Mouse (Mus musculus) limb, embryonic 12.5 days (tissue): ENCODE measurements around the gene Prok1. TPM values are rescaled to one million over a fixed set of nuclear protein-coding genes. Genes with fewer than 3 reads are reported as not detected.

Source experiments
- ATAC-seq: fragments of 200-750 bp; cut with Nextera tagmentation; 2 replicates; pipeline ENCODE4 v1.8.0; 2017; ENCODE audit warnings: low read depth, moderate TSS enrichment; ENCODE audit not compliant: insufficient number of reproducible peaks, insufficient read depth, low FRiP score, low TSS enrichment
- H3K27ac ChIP-seq: fragments of 300-500 bp; sonication (generic); 2 replicates; pipeline ENCODE4 v1.5.1; 2016; ENCODE audit warnings: mild to moderate bottlenecking, moderate library complexity
- H3K27me3 ChIP-seq: fragments of 300-500 bp; sonication (generic); 2 replicates; pipeline ENCODE4 v1.6.1; 2016; ENCODE audit warnings: mild to moderate bottlenecking, moderate library complexity
- H3K36me3 ChIP-seq: fragments of 300-500 bp; sonication (generic); 2 replicates; pipeline ENCODE4 v1.6.1; 2016; ENCODE audit warnings: mild to moderate bottlenecking, moderate library complexity
- H3K4me1 ChIP-seq: fragments of 300-500 bp; sonication (generic); replicated peaks from 2 replicates; pipeline ENCODE4 v1.6.1; 2016
- H3K4me2 ChIP-seq: fragments of 300-500 bp; sonication (generic); 2 replicates; pipeline ENCODE4 v1.6.1; 2016; ENCODE audit warnings: mild to moderate bottlenecking, moderate library complexity
- H3K4me3 ChIP-seq: fragments of 300-500 bp; sonication (generic); replicated peaks from 2 replicates; pipeline ENCODE4 v1.5.1; 2016; ENCODE audit warnings: mild to moderate bottlenecking
- H3K9ac ChIP-seq: fragments of 300-500 bp; sonication (generic); replicated peaks from 2 replicates; pipeline ENCODE4 v1.6.1; 2016; ENCODE audit warnings: mild to moderate bottlenecking, moderate library complexity
- H3K9me3 ChIP-seq: fragments of 300-500 bp; sonication (generic); 2 replicates; pipeline ENCODE4 v1.6.1; 2016; ENCODE audit warnings: mild to moderate bottlenecking, moderate library complexity
- WGBS: fragments of 180-500 bp; shearing (Covaris S2); methylation state at CpG from one replicate; pipeline ENCODE4 v1.1.7; 2016; 5-methylcytosine and 5-hydroxymethylcytosine counted together
- polyA plus RNA-seq: library from polyadenylated mRNA; unstranded; fragments of >200 nt; fragmentation: Nextera tagmentation; extraction: Ambion mirVana; gene quantifications from 2 replicates; pipeline ENCODE4 v1.2.1, GENCODE M21; 2016

Gene Prok1
- polyA plus RNA-seq, 1 experiment from 2014 or later, result 0.20 TPM

DNA sequence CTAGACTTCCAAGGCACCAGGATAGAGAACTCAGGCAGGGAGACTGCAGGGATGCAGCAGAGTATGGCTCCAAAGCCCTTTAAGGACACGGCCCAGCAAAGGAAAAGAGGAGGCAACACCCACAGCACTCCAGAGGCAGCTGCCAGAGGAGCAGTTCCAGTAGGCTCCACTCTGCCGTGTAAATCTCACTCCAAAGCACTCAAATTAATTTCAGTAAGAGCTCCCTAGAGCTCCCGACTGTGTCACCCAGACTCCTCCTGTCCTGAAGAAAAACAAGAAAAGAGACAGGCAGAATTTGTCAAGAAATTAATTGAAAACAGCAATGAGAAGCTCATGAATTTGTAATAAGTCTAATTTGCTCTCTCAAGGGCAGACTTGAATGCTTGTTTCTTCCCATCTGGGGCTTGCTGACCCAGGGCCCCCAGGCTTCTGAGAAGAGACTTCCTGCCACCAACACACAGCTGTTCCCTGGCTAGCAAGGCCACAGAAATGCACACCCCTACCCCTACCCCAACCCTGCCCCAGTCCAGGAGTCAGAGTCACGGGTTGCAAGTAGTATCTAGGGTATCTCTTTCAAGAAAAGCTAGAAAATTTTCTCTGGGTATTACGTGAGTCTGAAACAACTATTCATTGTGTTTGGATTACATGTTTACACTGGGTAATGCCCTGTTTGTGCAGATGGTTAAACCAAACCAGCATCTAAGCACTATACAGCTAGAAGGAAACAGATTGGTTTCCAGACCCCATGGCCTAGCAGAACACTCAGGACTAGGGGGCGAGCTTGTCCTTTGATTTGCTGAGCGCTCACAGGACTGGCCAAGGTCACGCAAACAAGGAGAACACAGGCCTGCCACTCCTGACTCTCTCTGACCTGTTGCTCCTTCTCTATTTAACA, 21.7 kb upstream of the Prok1 start:
- no peaks in the 10 kb centered on the region for H3K27me3 ChIP-seq
- H3K36me3 ChIP-seq, result no peaks in the 10 kb centered on the region
- H3K9ac ChIP-seq, result no peak overlapping the region
- no peak overlapping the region for H3K4me2 ChIP-seq
- ATAC-seq, result no peak
- peaks cover 15% of the 10 kb centered on the region; the same call in 1 of the 2 replicates for H3K4me1 ChIP-seq
- peak overlapping the region; percentile 60 for H3K27ac ChIP-seq
- 31% methylated on average over 8 of the region's 8 CpGs for WGBS
- no peaks in the 10 kb centered on the region for H3K9me3 ChIP-seq
- H3K4me3 ChIP-seq, result no peak overlapping the region

DNA sequence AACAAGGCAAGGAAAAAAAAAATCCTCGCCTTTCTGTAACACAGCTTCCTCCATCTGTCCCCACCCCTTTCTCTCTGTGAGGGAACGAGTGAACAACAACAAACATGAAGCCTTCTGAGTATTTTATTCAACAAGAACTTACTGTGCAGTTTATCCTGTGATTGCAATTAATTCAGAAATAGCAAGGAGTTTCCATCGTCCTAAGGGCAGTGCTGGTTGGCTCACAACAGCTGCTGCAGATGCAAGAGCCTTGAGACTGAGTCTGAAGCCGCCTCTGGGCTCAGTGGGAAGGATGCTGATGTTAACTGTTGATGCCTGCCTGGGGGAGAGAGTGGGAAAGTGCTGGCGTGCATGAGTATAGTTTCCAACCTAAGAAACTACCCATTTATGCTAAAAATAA, 18.4 kb upstream of the Prok1 start:
- whole genome bisulfite sequencing, result 63% methylated on average over 5 of the region's 5 CpGs
- Histone ChIP-seq H3K4me3 (no peak overlapping the region), H3K4me1 (peaks cover 15% of the 10 kb centered on the region; the same call in 1 of the 2 replicates), H3K9ac (no peak overlapping the region), H3K36me3 (no peaks in the 10 kb centered on the region), H3K9me3 (no peaks in the 10 kb centered on the region), H3K27ac (no peak overlapping the region), H3K4me2 (no peak overlapping the region), H3K27me3 (no peaks in the 10 kb centered on the region)
- no peak for ATAC-seq

DNA sequence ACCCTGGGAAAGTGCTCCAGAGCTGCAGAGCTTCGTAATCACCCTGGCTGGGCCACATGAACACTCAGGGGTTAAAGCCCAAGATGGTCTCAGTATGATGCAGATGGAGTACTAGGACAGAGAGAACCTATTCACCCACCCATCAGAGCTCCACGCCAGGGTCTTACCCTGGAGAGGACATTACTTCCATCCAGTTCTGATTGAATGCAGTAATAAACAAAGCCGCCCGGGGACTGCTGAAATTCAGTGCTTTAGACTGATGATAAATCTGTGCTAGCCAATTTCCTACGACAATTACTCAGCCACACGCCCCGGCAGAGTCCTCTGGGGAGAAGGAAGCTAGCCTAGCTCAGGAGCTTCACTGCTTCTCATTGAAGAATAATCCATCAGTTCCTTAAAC, 17.2 kb upstream of the Prok1 start:
- no peak for ATAC-seq
- no peaks in the 10 kb centered on the region for H3K9me3 ChIP-seq
- WGBS, result 51% methylated on average over 7 of the region's 7 CpGs

DNA sequence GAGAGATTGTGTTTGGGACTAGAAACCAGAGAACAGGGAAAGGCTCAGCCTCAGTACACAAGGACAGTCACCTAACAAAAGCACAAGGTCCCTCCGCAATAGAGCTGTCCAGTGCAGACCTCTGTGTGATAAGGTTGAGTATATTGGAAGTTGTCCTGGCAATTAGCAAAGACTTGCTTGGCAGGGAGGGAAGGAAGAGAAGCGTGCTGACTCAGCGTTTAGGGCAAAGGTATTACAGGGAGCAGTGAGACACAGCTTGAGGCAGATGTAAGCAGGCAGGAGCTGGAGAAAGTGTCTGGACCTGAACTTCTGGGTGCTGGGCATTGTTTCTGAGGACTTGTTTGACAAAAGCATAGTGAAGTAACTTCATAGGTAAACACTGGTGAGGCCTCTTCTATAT, 16.5 kb upstream of the Prok1 start:
- Histone ChIP-seq H3K9me3 (no peaks in the 10 kb centered on the region), H3K27ac (no peak overlapping the region), H3K36me3 (no peaks in the 10 kb centered on the region), H3K4me2 (no peak overlapping the region), H3K27me3 (no peaks in the 10 kb centered on the region), H3K4me1 (peaks cover 5% of the 10 kb centered on the region; the same call in 1 of the 2 replicates), H3K4me3 (no peak overlapping the region), H3K9ac (no peak overlapping the region)
- no peak for ATAC-seq
- 79% methylated on average over 3 of the region's 3 CpGs for WGBS

More for the DNA sequence above, 17.2 kb upstream of the Prok1 start:
- H3K4me2 ChIP-seq, result no peak overlapping the region
- H3K27me3 ChIP-seq, result no peaks in the 10 kb centered on the region
- peaks cover 12% of the 10 kb centered on the region; the same call in 1 of the 2 replicates for H3K4me1 ChIP-seq
- no peak overlapping the region for H3K9ac ChIP-seq
- no peak overlapping the region for H3K4me3 ChIP-seq
- no peak overlapping the region for H3K27ac ChIP-seq
- H3K36me3 ChIP-seq, result no peaks in the 10 kb centered on the region

DNA sequence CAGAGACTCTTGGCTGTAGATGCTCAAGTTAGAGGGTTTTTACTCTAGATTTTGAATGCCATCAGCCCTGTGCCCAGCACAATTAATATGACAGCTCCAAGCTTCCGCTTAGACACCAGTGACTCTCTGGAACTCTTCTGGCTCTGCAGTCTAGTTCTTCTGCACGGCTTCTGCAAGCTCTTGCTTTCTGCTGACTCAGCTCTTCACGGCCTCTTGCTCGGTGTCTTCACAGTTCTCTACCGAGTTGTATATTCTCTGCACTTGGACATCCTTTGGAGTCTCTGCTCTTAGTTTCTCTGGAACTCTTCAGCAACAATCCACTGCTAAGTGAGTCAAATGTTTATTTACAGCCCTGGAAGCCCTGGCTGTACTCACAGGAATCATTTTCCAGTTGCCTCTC, 14.4 kb upstream of the Prok1 start:
- no peak for ATAC-seq

DNA sequence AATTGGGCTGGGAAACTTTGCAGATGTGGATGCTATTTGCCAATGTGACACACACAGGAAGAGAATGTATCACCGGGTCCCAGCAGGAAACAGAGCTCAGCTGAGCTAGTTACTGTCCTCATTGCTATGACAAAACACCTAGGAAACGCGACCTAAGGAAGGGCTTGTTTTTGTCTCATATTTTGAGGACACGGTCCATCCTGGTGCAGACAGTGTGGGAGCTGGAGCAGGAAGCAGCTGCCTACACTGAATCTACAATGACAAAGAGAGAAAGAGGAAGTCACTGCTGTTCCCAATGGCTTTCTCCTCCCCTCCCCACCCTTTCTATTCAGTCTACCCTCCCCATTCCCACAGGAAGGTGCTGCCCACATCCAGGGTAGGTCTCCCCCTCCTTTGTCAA, 12.5 kb upstream of the Prok1 start:
- H3K27me3 ChIP-seq, result no peaks in the 10 kb centered on the region
- H3K36me3 ChIP-seq, result no peaks in the 10 kb centered on the region
- WGBS, result 81% methylated on average over 4 of the region's 4 CpGs
- H3K9me3 ChIP-seq, result no peaks in the 10 kb centered on the region
- H3K9ac ChIP-seq, result no peak overlapping the region
- no peak overlapping the region for H3K4me2 ChIP-seq
- no peak for ATAC-seq
- no peaks in the 10 kb centered on the region for H3K4me1 ChIP-seq
- H3K27ac ChIP-seq, result no peak overlapping the region
- H3K4me3 ChIP-seq, result no peak overlapping the region

More for the DNA sequence above, 14.4 kb upstream of the Prok1 start:
- 84% methylated on average over 5 of the region's 5 CpGs for WGBS
- H3K4me3 ChIP-seq, result no peak overlapping the region
- no peak overlapping the region for H3K27ac ChIP-seq
- H3K9me3 ChIP-seq, result no peaks in the 10 kb centered on the region
- H3K27me3 ChIP-seq, result no peaks in the 10 kb centered on the region
- no peaks in the 10 kb centered on the region for H3K36me3 ChIP-seq
- H3K4me2 ChIP-seq, result no peak overlapping the region
- no peaks in the 10 kb centered on the region for H3K4me1 ChIP-seq
- no peak overlapping the region for H3K9ac ChIP-seq

DNA sequence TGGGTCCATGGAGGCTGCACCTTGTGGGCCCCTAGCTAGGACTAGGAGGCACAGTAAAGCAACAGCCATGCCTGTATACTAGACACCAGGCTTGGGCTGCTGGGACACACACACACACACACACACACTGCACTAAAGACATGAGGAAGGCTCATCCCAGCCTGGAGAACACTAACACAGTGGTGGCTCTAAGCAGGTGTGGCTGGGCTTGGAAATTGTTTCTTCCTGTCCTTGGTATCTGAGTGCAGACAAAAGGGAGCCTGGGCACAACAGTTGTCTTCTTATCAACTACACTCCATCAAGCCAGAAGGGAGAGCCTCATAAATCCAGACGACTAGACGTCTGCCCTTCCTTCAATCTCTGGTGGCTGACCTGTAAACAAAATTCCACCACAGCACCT, 10.8 kb upstream of the Prok1 start:
- no peaks in the 10 kb centered on the region for H3K4me1 ChIP-seq
- H3K4me3 ChIP-seq, result no peak overlapping the region
- no peak overlapping the region for H3K27ac ChIP-seq
- H3K36me3 ChIP-seq, result no peaks in the 10 kb centered on the region
- 23% methylated on average over 2 of the region's 2 CpGs for WGBS
- H3K9me3 ChIP-seq, result no peaks in the 10 kb centered on the region
- no peaks in the 10 kb centered on the region for H3K27me3 ChIP-seq
- H3K4me2 ChIP-seq, result no peak overlapping the region
- no peak for ATAC-seq
- H3K9ac ChIP-seq, result no peak overlapping the region

DNA sequence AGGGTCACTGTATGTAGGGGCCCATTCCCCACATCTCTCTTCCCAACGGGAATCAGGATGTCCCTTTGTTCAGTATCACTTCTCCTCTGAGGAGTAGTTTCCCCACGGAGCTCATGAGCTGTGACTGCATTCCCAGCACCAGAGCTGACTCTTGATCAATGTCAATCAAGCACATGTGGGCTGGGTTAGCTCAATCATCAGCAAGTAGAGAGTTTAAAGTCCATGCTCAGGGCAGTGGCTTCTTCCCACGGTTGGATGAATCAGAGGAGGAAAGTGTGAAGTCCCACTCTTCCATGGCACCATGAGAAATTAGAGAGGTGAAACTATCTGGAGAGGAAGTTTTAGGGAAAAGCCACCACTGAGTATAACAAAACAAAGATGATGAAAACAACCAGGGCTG, 9.5 kb upstream of the Prok1 start:
- Histone ChIP-seq H3K4me3 (no peak overlapping the region), H3K4me1 (no peaks in the 10 kb centered on the region), H3K36me3 (no peaks in the 10 kb centered on the region), H3K4me2 (no peak overlapping the region), H3K27ac (no peak overlapping the region), H3K9me3 (no peaks in the 10 kb centered on the region), H3K9ac (no peak overlapping the region), H3K27me3 (peaks cover 6% of the 10 kb centered on the region; the same call in 1 of the 2 replicates)
- WGBS, result 73% methylated on average over 3 of the region's 3 CpGs
- ATAC-seq, result no peak

DNA sequence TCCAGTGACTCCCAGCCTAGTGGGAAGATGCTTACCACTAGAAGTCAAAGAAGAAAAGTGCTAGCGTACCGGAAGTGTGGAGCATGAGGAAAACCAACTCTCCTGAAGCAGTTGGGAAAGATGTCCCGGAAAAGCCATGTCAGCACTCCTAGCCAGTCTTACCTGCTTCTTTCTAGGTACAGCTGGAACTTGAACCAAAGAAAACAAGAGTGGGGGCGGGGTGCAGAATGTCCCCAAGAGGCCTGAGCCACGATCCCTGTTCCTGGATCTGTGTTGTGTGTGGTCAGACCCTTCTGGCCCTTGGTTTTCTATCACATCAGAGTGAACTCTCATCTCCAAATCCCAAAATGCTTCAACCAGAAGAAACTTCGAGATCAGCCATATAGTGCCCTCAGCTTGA, 7.4 kb upstream of the Prok1 start:
- no peaks in the 10 kb centered on the region for H3K4me1 ChIP-seq
- no peak for ATAC-seq
- H3K27me3 ChIP-seq, result peaks cover 12% of the 10 kb centered on the region

DNA sequence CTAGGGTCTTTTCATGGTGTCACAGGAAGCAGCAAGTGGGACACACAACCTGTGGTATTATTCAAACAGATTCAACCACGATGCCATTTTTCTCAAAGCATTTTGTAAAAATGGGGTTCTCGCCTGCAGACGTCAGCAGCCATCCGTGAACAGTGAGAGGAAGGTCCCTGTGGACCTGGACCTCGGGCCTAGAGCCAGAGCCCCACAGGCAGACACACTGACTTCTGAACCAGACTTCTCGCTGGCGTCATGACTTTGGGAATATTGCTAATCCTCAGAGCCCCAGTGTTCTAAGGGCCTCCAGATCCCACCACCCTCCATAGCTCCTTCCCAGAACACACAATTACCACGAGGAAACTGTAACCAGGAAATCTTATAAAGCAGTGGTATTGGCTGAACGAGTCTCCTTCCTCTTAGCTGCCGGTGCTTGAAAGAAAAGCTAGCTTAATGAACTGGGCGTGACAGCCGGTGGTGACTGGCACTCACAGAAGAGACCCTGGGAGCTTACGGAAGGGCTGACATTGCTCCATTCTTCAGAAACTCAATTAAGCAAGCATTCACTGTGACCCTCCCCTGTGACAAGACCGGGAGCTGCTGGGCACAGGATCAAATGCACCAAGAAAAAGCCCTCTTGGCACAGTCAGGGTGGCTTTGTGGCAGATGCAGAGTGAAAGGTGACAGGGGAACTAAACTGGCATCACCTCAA, 2.0 kb upstream of the Prok1 start:
- H3K27ac ChIP-seq, result no peak overlapping the region
- 0 out of 2 replicates have a peak, but pooled peaks cover 4% of the 10 kb centered on the region for H3K4me1 ChIP-seq
- no peak overlapping the region for H3K4me3 ChIP-seq
- H3K36me3 ChIP-seq, result no peaks in the 10 kb centered on the region
- no peak overlapping the region for H3K9ac ChIP-seq
- no peaks in the 10 kb centered on the region for H3K9me3 ChIP-seq
- WGBS, result 52% methylated on average over 14 of the region's 14 CpGs
- no peak overlapping the region for H3K4me2 ChIP-seq
- H3K27me3 ChIP-seq, result peaks cover 12% of the 10 kb centered on the region
- ATAC-seq, result no peak

More for the DNA sequence above, 7.4 kb upstream of the Prok1 start:
- no peaks in the 10 kb centered on the region for H3K36me3 ChIP-seq
- no peak overlapping the region for H3K9ac ChIP-seq
- no peaks in the 10 kb centered on the region for H3K9me3 ChIP-seq
- no peak overlapping the region for H3K27ac ChIP-seq
- no peak overlapping the region for H3K4me3 ChIP-seq
- 82% methylated on average over 6 of the region's 6 CpGs for WGBS
- H3K4me2 ChIP-seq, result no peak overlapping the region

DNA sequence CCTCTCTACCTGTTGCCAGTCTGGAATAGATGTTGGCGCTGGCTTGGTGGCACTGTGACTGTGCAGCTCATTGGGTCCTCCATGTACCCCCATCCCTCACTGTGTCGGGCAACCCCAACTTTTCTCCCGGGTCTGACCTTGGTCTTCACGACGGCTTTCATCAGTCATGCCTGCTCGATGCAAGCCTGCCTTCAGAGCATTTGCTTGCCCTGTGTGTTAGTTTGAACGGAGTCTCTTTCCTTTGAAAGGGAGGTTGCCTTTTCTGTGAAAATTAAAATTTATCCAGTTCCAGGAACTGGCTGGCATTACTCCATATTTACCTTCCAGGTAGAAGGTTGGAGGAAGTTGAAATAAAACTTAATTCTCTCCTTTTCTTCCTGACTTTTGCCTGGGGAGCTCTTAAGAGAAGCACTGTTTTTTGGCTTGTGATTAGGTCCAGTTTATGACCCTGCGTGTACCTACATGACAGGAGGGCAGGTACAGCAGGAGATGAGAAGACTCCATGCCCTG, 981 bp downstream of the Prok1 start:
- 85% methylated on average over 8 of the region's 8 CpGs for WGBS

More for the DNA sequence above, 981 bp downstream of the Prok1 start:
- Histone ChIP-seq H3K4me2 (no peak overlapping the region), H3K36me3 (no peaks in the 10 kb centered on the region), H3K4me1 (0 out of 2 replicates have a peak, but pooled peaks cover 4% of the 10 kb centered on the region), H3K27me3 (peaks cover 6% of the 10 kb centered on the region; the same call in 1 of the 2 replicates), H3K27ac (no peak overlapping the region), H3K9ac (no peak overlapping the region), H3K9me3 (no peaks in the 10 kb centered on the region), H3K4me3 (no peak overlapping the region)
- no peak for ATAC-seq
